Mouse (Mus musculus) ES-E14 (cell line): Measurements from ENCODE around the gene Kcnab2. TPM values are rescaled to one million over a fixed set of nuclear protein-coding genes. Genes with fewer than 3 reads are reported as not detected.
A peak's percentile ranks its signal among the peaks of the same experiment; 100 is the strongest.

Experiments
- DNase-seq: peaks from one replicate; pipeline ENCODE4 v3.0.0-alpha.2; 2013; ENCODE audit warnings: low read depth, low spot score
- H3K27ac ChIP-seq: 2 replicates; pipeline ENCODE4 v1.5.1; 2012; ENCODE audit warnings: low read depth, mild to moderate bottlenecking, low read length, moderate library complexity, mixed read lengths; ENCODE audit not compliant: poor library complexity, insufficient read depth, severe bottlenecking
- H3K36me3 ChIP-seq: 2 replicates; pipeline ENCODE4 v1.6.1; 2012; ENCODE audit warnings: mild to moderate bottlenecking, low read length, moderate library complexity, mixed read lengths; ENCODE audit not compliant: control insufficient read depth, poor library complexity, insufficient read depth, severe bottlenecking
- H3K4me1 ChIP-seq, 2 experiments: fragments of 150-350 bp in 1 of 2; sonication (generic) in 1 of 2; 2 replicates each; pipeline ENCODE4 v1.6.1; 2012; ENCODE audit warnings: low read length in 2 of 2, mild to moderate bottlenecking in 1 of 2, mixed read lengths in 1 of 2; ENCODE audit not compliant: control insufficient read depth in 2 of 2, insufficient read depth in 2 of 2, poor library complexity in 1 of 2
- H3K4me3 ChIP-seq, 2 experiments: fragments of 150-350 bp in 1 of 2; sonication (generic) in 1 of 2; 2 replicates each; pipeline ENCODE4 v1.5.1; 2012; ENCODE audit warnings: low read length in 2 of 2, low read depth in 1 of 2, mild to moderate bottlenecking in 1 of 2, mixed read lengths in 1 of 2; ENCODE audit not compliant: insufficient read depth in 1 of 2, poor library complexity in 1 of 2, severe bottlenecking in 1 of 2
- H3K9ac ChIP-seq: 2 replicates; pipeline ENCODE4 v1.6.1; 2012; ENCODE audit warnings: low read depth, mild to moderate bottlenecking, low read length, mixed read lengths; ENCODE audit not compliant: poor library complexity, insufficient read depth, severe bottlenecking
- H3K9me3 ChIP-seq: fragments of 150-350 bp; sonication (generic); 2 replicates; pipeline ENCODE4 v1.6.1; 2012; ENCODE audit warnings: low read depth, mild to moderate bottlenecking, low read length; ENCODE audit not compliant: control insufficient read depth, insufficient read depth
- CHD2 ChIP-seq: IDR thresholded peaks from 2 replicates; pipeline ENCODE4 v1.6.1; 2014; ENCODE audit warnings: mild to moderate bottlenecking, low read depth, low read length, inconsistent platforms
- HCFC1 ChIP-seq: IDR thresholded peaks from 2 replicates; pipeline ENCODE4 v1.6.1; 2012; ENCODE audit warnings: low read length, inconsistent platforms, borderline replicate concordance; ENCODE audit not compliant: insufficient read depth
- MAFK ChIP-seq: IDR thresholded peaks from 2 replicates; pipeline ENCODE4 v1.6.1; 2014; ENCODE audit warnings: mild to moderate bottlenecking, low read depth, low read length, inconsistent platforms; ENCODE audit not compliant: insufficient read depth
- ZC3H11A ChIP-seq: IDR thresholded peaks from 2 replicates; pipeline ENCODE4 v1.6.1; 2012; ENCODE audit warnings: low read depth, mild to moderate bottlenecking, inconsistent platforms, low read length, borderline replicate concordance
- ZNF384 ChIP-seq: IDR thresholded peaks from 2 replicates; pipeline ENCODE4 v1.6.1; 2012; ENCODE audit warnings: low read depth, low read length, inconsistent platforms
- in situ Hi-C, 2 experiments: fragments of 600-800 bp; cut with MboI; formaldehyde crosslinking; loops; one replicate each; pipeline ENCODE4 v1.15.1; 2025; ENCODE audit warnings: low sequenced_read_pairs in 2 of 2, inconsistent platforms in 1 of 2; ENCODE audit not compliant: unreplicated experiment in 2 of 2
- total RNA-seq: library from RNA; depleted of rRNA; stranded (reverse); fragments of 300-350 nt; gene quantifications from 2 replicates; pipeline ENCODE4 v1.2.3, GENCODE M21; 2012

Gene Kcnab2
- total RNA-seq, 1 experiment: 1.6 TPM

DNA sequence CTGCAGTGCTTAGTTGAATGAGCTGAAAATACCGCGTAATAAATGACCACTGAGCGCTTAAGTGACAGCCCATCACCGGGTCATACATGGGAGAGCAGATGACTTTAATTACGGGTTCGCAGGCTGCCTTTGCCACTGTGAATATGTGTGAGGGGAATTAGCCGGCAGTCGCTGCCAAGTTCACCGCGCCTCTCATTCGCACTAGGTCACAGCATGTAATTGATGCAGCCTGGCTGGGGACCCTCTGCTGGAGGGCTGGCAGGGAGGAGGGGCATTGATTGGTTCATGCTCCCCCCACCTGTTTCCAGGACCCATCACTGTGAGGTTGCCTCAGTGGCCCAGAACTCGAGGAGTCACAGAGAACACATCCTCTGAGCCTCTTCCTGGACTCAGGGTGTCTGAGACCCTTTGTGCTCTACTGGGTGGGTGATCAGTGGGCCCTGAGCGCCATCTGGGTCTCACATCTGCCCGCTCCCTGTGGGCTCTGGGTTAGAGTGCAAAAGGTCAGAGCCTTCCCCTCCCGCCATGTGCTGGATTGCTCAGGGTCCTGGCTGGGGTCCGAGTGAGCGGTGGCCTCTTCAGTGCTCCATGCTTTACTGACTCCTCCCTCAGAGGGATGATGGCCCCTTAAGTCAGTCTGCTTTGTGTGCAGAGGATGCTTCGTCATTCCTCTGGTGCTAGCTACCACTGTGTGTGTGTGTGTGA lies 34.7 kb upstream of the Kcnab2 start:
- Histone ChIP-seq H3K9me3 (no peaks in the 10 kb centered on the region), H3K9ac (no peak overlapping the region), H3K4me1 (peaks cover 0 to 8% of the 10 kb centered on the region in 2 experiments; a peak in 1 of 4 replicates), H3K4me3 (no peak overlapping the region), H3K27ac (no peak overlapping the region), H3K36me3 (no peaks in the 10 kb centered on the region)
- no peak for DNase-seq
- TF ChIP-seq ZNF384 (no peak), MAFK (no peak), CHD2 (no peak), HCFC1 (no peak), ZC3H11A (no peak)
- in situ Hi-C loops: no loop called here

DNA sequence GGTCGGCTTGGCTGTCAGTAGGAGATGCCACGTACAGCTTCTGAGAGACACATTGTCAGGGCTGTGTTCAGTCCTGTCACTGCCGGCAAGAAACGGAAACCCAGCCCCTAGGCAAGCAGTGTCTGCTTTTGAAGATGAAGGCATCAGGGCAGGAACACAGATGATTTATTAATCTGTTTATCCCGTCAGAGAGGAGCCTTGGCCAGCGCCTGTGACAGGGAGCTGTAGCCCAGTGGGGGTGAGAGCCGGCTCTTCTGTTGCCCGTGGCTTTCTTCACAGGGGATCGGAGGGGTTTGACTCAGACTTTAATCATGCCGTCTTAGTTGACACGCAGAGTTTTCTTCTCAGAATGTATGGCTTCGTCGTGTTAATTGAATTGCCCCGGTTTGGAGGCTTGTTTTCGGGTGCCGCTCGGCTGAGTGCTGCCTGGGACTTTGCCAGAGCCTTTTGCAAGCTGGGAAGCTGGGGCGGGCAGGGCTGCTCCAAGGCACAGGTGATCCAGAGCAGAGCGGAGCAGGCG lies 16.7 kb upstream of the Kcnab2 start:
- TF ChIP-seq HCFC1: no peak
- TF ChIP-seq ZC3H11A: no peak
- TF ChIP-seq MAFK: no peak
- no peak for TF ChIP-seq CHD2
- no peak for TF ChIP-seq ZNF384
- H3K27ac ChIP-seq: no peak overlapping the region
- H3K36me3 ChIP-seq: no peaks in the 10 kb centered on the region
- no peak for DNase-seq
- peaks cover 1 to 5% of the 10 kb centered on the region in 2 experiments; a peak in 2 of 4 replicates for H3K4me1 ChIP-seq
- no peaks in the 10 kb centered on the region for H3K9me3 ChIP-seq
- in situ Hi-C loops: no loop called here
- H3K4me3 ChIP-seq: no peak overlapping the region
- no peak overlapping the region for H3K9ac ChIP-seq

DNA sequence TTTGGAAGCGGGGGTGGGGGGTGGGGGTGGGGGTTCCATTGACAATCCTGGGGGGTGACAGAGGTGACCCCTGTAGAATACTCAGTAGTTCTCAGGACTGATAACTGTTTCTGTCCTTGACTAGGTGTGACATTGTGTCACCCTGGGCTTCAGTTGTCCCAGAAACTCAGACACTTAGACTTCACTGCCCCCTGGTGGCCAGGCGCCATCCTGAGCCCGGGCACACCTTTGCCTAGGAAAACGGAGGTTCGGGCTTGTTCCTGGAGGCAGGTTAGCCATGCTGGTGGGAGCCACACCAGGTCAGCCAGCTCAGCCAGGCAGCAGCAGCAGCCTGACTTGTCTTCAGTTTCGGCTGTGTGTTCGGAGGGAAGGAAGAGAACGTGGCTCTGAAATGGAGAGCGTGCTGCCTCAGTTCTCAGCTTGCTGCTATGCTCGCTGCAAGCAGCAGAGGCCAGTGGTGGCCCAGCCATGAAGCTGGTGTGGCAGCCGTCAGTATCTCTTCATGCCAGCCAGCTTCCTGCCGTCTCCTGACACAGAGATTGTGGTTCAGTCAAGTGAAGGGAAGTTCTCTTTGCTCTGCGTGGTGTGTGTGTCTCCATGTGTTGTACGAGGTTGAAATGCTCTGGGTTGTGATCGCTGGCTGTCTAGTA lies 13.7 kb upstream of the Kcnab2 start:
- TF ChIP-seq MAFK: no peak
- 0 out of 2 replicates have a peak, but pooled peaks have one; percentile 21 for TF ChIP-seq ZC3H11A
- no peak for TF ChIP-seq CHD2
- TF ChIP-seq HCFC1: 0 out of 2 replicates have a peak, but pooled peaks have one; percentile 26
- in situ Hi-C loops: no loop called here
- Histone ChIP-seq H3K4me1 (peaks cover 1 to 5% of the 10 kb centered on the region in 2 experiments; a peak in 2 of 4 replicates), H3K36me3 (no peaks in the 10 kb centered on the region), H3K27ac (no peak overlapping the region), H3K9ac (no peak overlapping the region), H3K4me3 (no peak overlapping the region), H3K9me3 (no peaks in the 10 kb centered on the region)
- peak; percentile 62 for DNase-seq

GRCm38 (mm10) chr4:152490311-152490710 lies 12.6 kb upstream of the Kcnab2 start:
- Histone ChIP-seq H3K9ac (no peak overlapping the region), H3K9me3 (no peaks in the 10 kb centered on the region), H3K36me3 (no peaks in the 10 kb centered on the region), H3K4me3 (no peak overlapping the region), H3K27ac (no peak overlapping the region), H3K4me1 (peaks cover 1 to 5% of the 10 kb centered on the region in 2 experiments; a peak in 2 of 4 replicates)
- TF ChIP-seq CHD2: no peak
- TF ChIP-seq HCFC1: no peak
- TF ChIP-seq MAFK: no peak
- TF ChIP-seq ZC3H11A: no peak
- TF ChIP-seq ZNF384: no peak
- in situ Hi-C loops: no loop called here
- no peak for DNase-seq
